Mouse (Mus musculus) embryonic facial prominence, embryonic 10.5 days (tissue): ENCODE measurements around the gene Ccl22. TPM values are rescaled to one million over a fixed set of nuclear protein-coding genes. Genes with fewer than 3 reads are reported as not detected.
A peak's percentile ranks its signal among the peaks of the same experiment; 100 is the strongest.

Experiments
- DNase-seq: peaks from one replicate; pipeline ENCODE4 v3.0.0-alpha.2; 2017; ENCODE audit warnings: low spot score
- H3K27ac ChIP-seq: fragments of 300-500 bp; sonication (generic); replicated peaks from 2 replicates; pipeline ENCODE4 v1.5.1; 2016; ENCODE audit warnings: mild to moderate bottlenecking
- H3K27me3 ChIP-seq: fragments of 300-500 bp; sonication (generic); replicated peaks from 2 replicates; pipeline ENCODE4 v1.6.1; 2016; ENCODE audit warnings: low read depth, mild to moderate bottlenecking; ENCODE audit not compliant: poor library complexity, severe bottlenecking
- H3K36me3 ChIP-seq: fragments of 300-500 bp; sonication (generic); replicated peaks from 2 replicates; pipeline ENCODE4 v1.6.1; 2016; ENCODE audit warnings: mild to moderate bottlenecking, moderate library complexity
- H3K4me1 ChIP-seq: fragments of 300-500 bp; sonication (generic); 2 replicates; pipeline ENCODE4 v1.6.1; 2016
- H3K4me3 ChIP-seq: fragments of 300-500 bp; sonication (generic); 2 replicates; pipeline ENCODE4 v1.5.1; 2016; ENCODE audit warnings: mild to moderate bottlenecking, moderate library complexity
- H3K9me3 ChIP-seq: fragments of 300-500 bp; sonication (generic); 2 replicates; pipeline ENCODE4 v1.6.1; 2016; ENCODE audit warnings: mild to moderate bottlenecking
- WGBS: fragments of 180-500 bp; shearing (Covaris S2); methylation state at CpG from one replicate; pipeline ENCODE4 v1.1.7; 2016; 5-methylcytosine and 5-hydroxymethylcytosine counted together
- polyA plus RNA-seq: library from polyadenylated mRNA; unstranded; fragments of >200 nt; fragmentation: Nextera tagmentation; extraction: Ambion mirVana; gene quantifications from 2 replicates; pipeline ENCODE4 v1.2.1, GENCODE M21; 2016

Ccl22 gene
- polyA plus RNA-seq, 1 experiment from 2014 or later = not detected

- Histone ChIP-seq H3K9me3 (no peaks in the 10 kb centered on the region), H3K4me1 (no peaks in the 10 kb centered on the region), H3K27me3 (no peaks in the 10 kb centered on the region), H3K27ac (no peak overlapping the region), H3K4me3 (no peak overlapping the region), H3K36me3 (no peaks in the 10 kb centered on the region)
- 86% methylated on average over 3 of the region's 3 CpGs for WGBS
- no peak for DNase-seq
Measured at GRCm38 (mm10) chr8:94740591-94740990, 4.8 kb upstream of the Ccl22 start.

- no peak for DNase-seq
- Histone ChIP-seq H3K36me3 (no peaks in the 10 kb centered on the region), H3K27ac (no peak overlapping the region), H3K4me1 (no peaks in the 10 kb centered on the region), H3K9me3 (no peaks in the 10 kb centered on the region), H3K4me3 (no peak overlapping the region), H3K27me3 (no peaks in the 10 kb centered on the region)
- 93% methylated on average over 4 of the region's 4 CpGs for WGBS
Measured at GRCm38 (mm10) chr8:94741726-94742125, 3.7 kb upstream of the Ccl22 start.

DNA sequence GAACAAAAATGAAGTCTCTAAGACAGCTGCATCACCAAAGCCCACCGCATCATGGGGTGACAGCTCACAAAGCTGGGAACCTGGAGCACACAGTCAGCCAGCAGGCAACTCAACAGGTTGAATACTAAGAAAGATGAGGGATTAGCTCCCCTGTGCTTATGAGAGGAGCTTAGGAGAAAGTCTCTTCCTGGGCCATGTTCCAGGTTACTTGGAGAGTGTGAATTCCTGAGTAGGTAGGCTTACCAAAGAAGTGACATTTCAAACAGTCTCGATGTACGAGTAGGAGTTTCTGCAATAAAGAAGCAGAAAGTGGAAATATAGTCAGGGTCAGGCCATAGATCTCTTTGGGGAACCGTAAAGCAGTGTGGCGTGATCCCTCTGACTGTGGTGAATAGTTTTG lies 906 bp upstream of the Ccl22 start:
- DNase-seq = no peak
- no peak overlapping the region for H3K27ac ChIP-seq
- H3K36me3 ChIP-seq = no peaks in the 10 kb centered on the region
- no peak overlapping the region for H3K4me3 ChIP-seq
- WGBS = 93% methylated on average over 5 of the region's 5 CpGs
- no peaks in the 10 kb centered on the region for H3K27me3 ChIP-seq
- H3K9me3 ChIP-seq = no peaks in the 10 kb centered on the region
- no peaks in the 10 kb centered on the region for H3K4me1 ChIP-seq

- Histone ChIP-seq H3K36me3 (no peaks in the 10 kb centered on the region), H3K4me1 (no peaks in the 10 kb centered on the region), H3K27ac (no peak overlapping the region), H3K4me3 (no peak overlapping the region), H3K9me3 (no peaks in the 10 kb centered on the region), H3K27me3 (no peaks in the 10 kb centered on the region)
- no peak for DNase-seq
- WGBS = 76% methylated on average over 9 of the region's 9 CpGs
Measured at GRCm38 (mm10) chr8:94744972-94745371, 418 bp upstream of the Ccl22 start.

GRCm38 (mm10) chr8:94746832-94747231 lies 1.4 kb downstream of the Ccl22 start:
- Histone ChIP-seq H3K4me1 (no peaks in the 10 kb centered on the region), H3K36me3 (no peaks in the 10 kb centered on the region), H3K9me3 (no peaks in the 10 kb centered on the region), H3K27me3 (no peaks in the 10 kb centered on the region), H3K27ac (no peak overlapping the region), H3K4me3 (no peak overlapping the region)
- WGBS = 80% methylated on average over 8 of the region's 8 CpGs
- DNase-seq = no peak

- H3K27me3 ChIP-seq = no peaks in the 10 kb centered on the region
- 70% methylated on average over 4 of the region's 4 CpGs for WGBS
- no peak overlapping the region for H3K4me3 ChIP-seq
- no peaks in the 10 kb centered on the region for H3K36me3 ChIP-seq
- no peaks in the 10 kb centered on the region for H3K4me1 ChIP-seq
- H3K9me3 ChIP-seq = no peaks in the 10 kb centered on the region
- no peak for DNase-seq
- no peak overlapping the region for H3K27ac ChIP-seq
Measured at GRCm38 (mm10) chr8:94748363-94748762, 3.0 kb downstream of the Ccl22 start.

DNA sequence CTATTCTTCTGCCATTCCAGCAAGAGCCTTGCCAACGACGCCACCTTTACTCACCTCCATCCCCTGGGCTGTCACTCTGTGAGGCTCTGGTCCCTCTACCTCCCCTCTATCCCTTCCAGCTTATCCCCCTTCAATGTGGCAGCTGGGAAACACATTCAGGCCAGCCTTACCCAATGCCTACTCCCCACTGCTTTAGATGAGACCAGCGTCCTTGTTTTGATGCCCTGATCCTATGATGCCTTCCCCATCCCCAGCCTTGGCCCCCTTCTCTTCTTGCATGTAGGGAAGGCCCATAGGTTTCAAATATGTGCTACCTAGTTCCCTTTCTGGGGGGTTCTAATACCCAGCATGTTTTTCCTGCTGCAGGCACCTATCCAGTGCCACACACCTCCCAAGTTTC lies 4.6 kb downstream of the Ccl22 start:
- no peak for DNase-seq
- H3K9me3 ChIP-seq = no peaks in the 10 kb centered on the region
- no peak overlapping the region for H3K4me3 ChIP-seq
- WGBS = 79% methylated on average over 3 of the region's 3 CpGs
- peaks cover 5% of the 10 kb centered on the region; the same call in 1 of the 2 replicates for H3K4me1 ChIP-seq
- H3K36me3 ChIP-seq = no peaks in the 10 kb centered on the region
- H3K27me3 ChIP-seq = no peaks in the 10 kb centered on the region
- H3K27ac ChIP-seq = no peak overlapping the region

DNA sequence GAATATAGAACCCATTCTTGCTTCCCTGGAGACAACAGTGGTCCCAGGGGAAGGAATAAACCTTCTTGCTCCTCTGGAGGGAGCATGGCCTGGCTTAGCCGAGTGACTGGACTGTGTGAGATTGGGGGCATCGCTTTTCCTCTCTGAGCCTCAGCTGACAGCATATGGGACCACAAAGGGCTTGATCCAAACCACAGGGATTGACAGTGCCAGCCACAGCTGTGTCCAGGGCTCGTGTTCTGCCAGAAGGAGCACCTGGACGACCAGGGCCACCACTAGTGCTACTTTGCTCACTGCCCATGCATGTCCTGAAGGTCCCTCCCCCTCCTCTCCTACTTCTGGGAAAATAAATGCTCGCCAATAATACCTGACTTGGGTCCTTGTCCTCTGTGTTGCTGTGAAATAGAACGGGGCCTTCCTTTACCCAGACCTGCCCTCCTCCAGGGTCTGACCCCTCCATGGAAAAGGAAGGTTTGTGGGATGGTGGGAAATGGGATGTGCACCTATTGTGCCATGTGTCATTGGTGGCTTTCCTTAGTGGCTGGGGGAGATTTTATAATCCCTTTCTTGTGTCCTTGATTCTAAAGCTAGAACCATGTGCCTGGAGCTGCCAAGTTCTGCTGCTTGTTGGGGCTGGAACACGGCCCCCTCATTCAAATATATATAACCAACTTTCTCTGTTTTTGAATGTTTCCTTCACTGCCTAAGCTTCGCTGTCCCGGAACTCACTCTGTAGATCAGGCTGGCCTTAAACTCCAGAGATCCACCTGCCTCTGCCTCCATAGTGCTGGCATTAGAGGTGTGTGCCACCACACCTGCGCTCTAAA lies 5.8 kb downstream of the Ccl22 start:
- no peak overlapping the region for H3K27ac ChIP-seq
- no peaks in the 10 kb centered on the region for H3K27me3 ChIP-seq
- no peak overlapping the region for H3K4me3 ChIP-seq
- WGBS = 82% methylated on average over 10 of the region's 10 CpGs
- H3K36me3 ChIP-seq = no peaks in the 10 kb centered on the region
- H3K9me3 ChIP-seq = no peaks in the 10 kb centered on the region
- DNase-seq = no peak
- peaks cover 5% of the 10 kb centered on the region; the same call in 1 of the 2 replicates for H3K4me1 ChIP-seq

GRCm38 (mm10) chr8:94754006-94754405 lies 8.6 kb downstream of the Ccl22 start:
- H3K27me3 ChIP-seq = no peaks in the 10 kb centered on the region
- H3K9me3 ChIP-seq = no peaks in the 10 kb centered on the region
- H3K4me1 ChIP-seq = peaks cover 5% of the 10 kb centered on the region; the same call in 1 of the 2 replicates
- no peaks in the 10 kb centered on the region for H3K36me3 ChIP-seq
- DNase-seq = no peak
- H3K27ac ChIP-seq = no peak overlapping the region
- H3K4me3 ChIP-seq = no peak overlapping the region
- 82% methylated on average over 2 of the region's 2 CpGs for WGBS

DNA sequence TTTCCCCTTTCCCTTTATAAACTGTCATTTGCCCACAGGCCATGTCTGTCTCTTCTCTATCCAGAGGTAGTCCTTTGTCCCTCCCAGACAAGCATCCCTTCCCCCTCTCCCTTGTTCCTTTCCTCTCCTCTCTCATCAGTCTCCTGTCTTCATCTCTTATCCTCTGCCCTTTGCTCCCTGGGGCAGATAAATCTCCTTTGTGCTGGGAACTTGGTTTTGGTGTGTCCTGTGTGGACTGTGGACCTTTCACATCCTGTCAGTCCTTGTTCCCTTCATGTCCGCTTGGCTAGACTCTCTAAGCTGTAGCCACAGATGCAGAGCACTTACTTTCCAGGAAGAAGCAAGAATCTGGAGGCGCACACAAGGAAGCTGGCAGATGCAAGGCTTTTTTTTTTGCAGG lies 9.1 kb downstream of the Ccl22 start:
- DNase-seq = no peak
- Histone ChIP-seq H3K4me3 (no peak overlapping the region), H3K36me3 (no peaks in the 10 kb centered on the region), H3K4me1 (peaks cover 5% of the 10 kb centered on the region; the same call in 1 of the 2 replicates), H3K27ac (no peak overlapping the region), H3K27me3 (no peaks in the 10 kb centered on the region), H3K9me3 (no peaks in the 10 kb centered on the region)
- 50% methylated on average over 2 of the region's 2 CpGs for WGBS

- Histone ChIP-seq H3K36me3 (no peaks in the 10 kb centered on the region), H3K27ac (no peak overlapping the region), H3K27me3 (peaks cover 37% of the 10 kb centered on the region), H3K4me3 (no peak overlapping the region), H3K4me1 (peaks cover 8% of the 10 kb centered on the region), H3K9me3 (no peaks in the 10 kb centered on the region)
- DNase-seq = no peak
- WGBS = 82% methylated on average over 9 of the region's 9 CpGs
Measured at GRCm38 (mm10) chr8:94767035-94767434, 21.6 kb downstream of the Ccl22 start.

- 73% methylated on average over 6 of the region's 6 CpGs for WGBS
- Histone ChIP-seq H3K4me3 (no peak overlapping the region), H3K9me3 (no peaks in the 10 kb centered on the region), H3K36me3 (no peaks in the 10 kb centered on the region), H3K27ac (no peak overlapping the region), H3K4me1 (peaks cover 29% of the 10 kb centered on the region), H3K27me3 (peaks cover 75% of the 10 kb centered on the region)
- no peak for DNase-seq
Measured at GRCm38 (mm10) chr8:94770945-94771344, 25.6 kb downstream of the Ccl22 start.

GRCm38 (mm10) chr8:94771941-94772670 lies 26.7 kb downstream of the Ccl22 start, which contains the start of gene Cx3cl1:
Gene Cx3cl1 (plus strand): TSS chr8:94772009.
- H3K36me3 ChIP-seq = no peaks in the 10 kb centered on the region
- H3K9me3 ChIP-seq = no peaks in the 10 kb centered on the region
- H3K4me3 ChIP-seq = peak within 1 kb of the TSS; percentile 60
- H3K27ac ChIP-seq = peak within 1 kb of the TSS; percentile 46
- peaks cover 29% of the 10 kb centered on the region for H3K4me1 ChIP-seq
- under 1% methylated on average over 38 of the region's 38 CpGs for WGBS
- peak; percentile 87 for DNase-seq
- peaks cover 75% of the 10 kb centered on the region for H3K27me3 ChIP-seq
